Mouse (Mus musculus) liver, embryonic 14.5 days (tissue): Measurements from ENCODE around the gene Cep152.

Experiments used
- CTCF ChIP-seq: IDR thresholded peaks from 2 replicates; pipeline ENCODE4 v1.5.1; 2016; ENCODE audit warnings: antibody characterized with exemption, low read depth, control low read depth
- EP300 ChIP-seq: IDR thresholded peaks from 2 replicates; pipeline ENCODE4 v1.6.1; 2016; ENCODE audit warnings: antibody characterized with exemption, low read depth

DNA sequence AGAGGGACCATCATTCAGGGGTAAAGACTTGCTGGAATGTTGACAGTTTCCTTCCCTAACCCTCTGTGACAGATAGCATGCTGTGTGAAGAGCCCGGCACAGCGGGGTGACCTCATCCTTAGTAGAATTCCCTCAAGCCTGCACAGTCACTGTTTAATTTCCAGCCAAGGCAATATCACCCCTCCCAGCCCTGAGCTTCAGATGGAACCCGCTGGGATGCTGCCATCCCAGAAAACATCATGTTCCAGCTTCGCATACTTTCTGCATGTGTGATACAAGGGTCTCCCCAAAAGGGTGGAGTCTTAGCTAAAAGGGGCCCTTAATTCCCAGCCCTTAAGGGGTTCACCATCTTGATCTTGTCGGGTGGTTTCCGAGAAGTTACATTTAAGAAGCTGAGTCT is 94.2 kb downstream of the Cep152 start:
- TF ChIP-seq CTCF = no peak
- no peak for TF ChIP-seq EP300
